Mouse (Mus musculus) cerebellum, adult 8-10 months (tissue): Measurements from ENCODE around the gene Bcl11a.
A peak's percentile ranks its signal among the peaks of the same experiment; 100 is the strongest.

Experiments used
- DNase-seq: peaks from one replicate; pipeline ENCODE4 v3.0.0; 2022

Bcl11a gene

DNA sequence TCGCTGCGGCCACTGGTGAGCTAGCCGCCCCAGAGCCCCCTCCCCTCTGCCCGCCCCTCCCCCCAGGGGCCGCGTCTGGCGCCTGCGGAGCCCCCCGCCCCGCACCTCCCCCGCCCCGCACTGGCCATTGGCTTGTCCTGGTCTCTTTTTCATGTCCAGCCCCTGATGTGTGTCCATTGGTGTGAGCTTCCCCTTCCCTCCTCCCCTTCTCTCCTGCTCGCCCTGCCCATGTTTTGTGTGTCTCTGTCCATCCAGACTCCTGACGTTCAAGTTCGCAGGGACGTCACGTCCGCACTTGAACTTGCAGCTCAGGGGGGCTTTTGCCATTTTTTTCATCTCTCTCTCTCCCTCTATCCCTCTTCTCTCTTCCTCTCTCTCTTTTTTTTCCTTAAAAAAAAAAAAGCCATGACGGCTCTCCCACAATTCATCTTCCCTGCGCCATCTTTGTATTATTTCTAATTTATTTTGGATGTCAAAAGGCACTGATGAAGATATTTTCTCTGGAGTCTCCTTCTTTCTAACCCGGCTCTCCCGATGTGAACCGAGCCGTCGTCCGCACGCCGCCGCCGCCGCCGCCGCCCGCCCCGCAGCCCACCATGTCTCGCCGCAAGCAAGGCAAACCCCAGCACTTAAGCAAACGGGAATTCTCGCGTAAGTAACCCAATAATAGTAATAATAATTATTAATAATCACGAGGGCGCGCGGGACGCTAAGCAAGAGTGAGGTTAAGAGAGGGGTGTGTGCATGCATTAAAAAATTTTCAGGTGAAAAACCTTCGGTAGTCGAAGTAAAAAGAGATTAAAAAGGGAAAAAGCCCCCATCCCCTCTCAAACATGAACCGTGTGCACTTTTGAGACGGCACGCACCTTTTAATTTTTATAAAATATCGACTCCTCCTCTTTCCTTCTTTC lies at the start of gene Bcl11a:
Bcl11a (plus strand) TSS at position 262 of the 911 bp plus-strand sequence.
- DNase-seq: no peak

DNA sequence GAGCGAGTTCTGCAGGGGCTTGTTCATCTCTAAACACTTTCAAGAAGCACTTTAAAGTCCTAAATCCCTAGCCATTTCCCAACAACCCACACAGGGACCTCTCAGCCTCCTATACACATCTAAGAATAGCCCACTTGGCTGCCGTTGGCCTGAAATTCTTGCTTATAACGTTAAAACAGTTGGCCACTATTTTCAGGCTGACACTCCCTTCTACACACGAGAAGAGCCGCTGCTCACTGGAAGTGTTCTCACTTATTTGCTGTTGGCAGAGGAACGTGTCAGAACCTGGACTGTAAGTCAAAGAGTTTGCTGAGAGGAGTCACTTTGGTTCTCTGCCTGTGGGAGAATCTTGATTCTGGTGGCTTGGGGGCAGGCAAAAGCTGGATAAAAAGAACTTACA lies 33.8 kb upstream of the Bcl11a start:
- DNase-seq: no peak

DNA sequence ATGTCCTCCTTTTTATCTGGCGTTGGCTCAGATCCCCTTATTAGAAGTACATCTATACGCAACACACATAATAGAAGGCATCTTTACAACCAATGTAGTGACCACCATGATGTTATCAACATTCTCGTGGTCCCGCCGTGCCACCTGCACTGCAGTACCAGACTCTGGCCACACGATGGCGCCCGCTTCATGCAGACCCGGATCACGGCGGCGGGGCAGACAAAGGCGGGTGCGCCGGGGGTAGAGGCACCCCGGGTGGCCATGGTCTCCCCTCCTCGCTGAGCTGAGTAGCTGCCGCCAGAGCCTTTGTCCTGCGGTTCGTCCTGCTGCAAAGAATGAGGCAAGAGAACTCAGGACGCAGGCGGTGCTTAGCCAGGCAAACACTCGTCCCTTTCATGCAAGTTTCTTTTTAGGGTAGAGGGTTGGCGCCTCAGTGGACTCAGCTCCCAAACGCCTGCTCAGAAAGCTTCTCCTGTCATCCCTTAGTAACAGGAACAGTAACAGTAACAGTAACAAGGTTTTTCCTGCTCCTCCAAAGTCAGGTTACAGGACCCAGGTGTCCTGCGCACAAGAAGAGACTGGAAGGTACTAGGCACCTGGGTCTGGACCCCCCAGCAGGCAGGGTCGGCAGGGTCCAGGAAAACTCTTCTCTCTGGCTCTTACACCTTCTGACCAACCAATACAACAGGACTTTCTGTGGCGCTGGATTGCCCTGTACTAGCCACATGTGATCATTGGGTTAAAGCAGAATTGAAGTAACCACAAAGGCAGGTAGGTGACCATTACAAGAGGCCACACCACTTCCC lies 28.4 kb upstream of the Bcl11a start:
- DNase-seq: peak; percentile 50

DNA sequence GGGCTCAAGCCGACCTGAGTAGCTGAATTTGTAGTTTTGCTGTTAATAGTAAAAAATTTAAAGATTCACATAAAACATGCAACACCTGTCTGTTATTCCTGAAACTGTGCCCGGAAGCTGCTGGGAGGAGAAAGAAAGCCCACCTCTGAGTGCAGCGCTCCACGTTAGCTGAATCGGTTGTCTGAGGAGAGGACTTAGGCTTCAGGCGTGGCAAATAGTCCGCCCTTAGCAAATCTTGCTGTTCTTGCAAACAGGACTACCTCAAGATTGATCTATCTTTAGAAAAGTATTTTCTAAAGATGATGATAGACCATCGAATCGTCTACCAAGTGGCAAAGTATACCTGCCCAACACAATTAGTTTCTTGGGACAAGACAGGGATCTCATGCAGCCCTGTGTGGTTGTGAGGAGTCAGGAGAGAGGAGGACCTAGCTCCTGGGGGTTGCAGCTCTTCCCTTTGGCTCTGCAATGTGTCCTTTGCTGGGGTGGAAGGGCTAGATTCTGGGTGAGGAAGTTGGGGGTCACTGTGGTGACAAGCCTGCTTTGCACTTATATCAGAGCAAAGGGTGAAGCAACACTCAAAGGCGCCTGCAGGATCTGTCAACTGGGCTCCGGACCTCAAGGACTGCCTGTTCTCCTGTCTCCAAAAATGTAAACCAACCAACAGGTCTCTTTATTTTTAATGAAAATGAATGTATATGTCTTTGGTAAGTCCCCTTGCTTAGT lies 27.7 kb upstream of the Bcl11a start:
- no peak for DNase-seq

DNA sequence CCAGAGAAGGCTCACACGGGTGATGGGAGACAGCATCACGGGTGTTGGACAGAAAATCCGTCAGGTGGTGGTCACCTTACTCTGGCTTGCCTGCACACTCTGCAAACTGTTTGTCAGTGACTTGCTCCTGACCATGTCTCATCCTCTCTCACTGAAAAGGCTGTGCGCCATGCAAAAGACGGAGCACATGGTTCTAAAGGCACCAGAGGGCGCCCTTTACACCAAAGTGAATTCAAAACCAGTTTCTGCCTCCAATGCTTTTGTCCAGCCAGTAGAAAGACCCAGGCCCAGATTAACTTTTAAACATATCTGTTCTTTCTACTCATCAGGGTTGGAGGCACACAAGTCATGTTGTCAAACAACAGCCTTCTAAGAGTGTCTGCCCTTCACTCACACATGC lies 25.0 kb upstream of the Bcl11a start:
- no peak for DNase-seq

DNA sequence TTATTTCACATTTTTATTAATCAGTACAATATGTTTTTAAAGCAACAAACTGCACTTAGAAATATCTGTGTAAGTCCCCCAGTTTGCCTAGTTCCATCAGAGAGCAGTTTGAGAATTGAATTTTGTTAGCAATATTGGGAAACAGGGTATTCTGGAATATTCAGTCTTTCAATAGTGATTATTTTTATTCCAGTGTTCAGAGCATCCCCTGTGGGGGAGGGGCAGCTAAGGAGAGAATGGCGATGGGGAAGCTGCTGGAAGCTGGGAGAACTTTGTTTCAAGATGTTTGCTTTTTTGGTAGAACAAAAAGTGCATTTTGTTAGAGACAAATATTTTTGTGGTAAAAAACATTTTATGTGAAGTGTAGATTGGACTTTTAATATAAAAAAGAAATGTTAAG lies 18.7 kb upstream of the Bcl11a start:
- DNase-seq: no peak

DNA sequence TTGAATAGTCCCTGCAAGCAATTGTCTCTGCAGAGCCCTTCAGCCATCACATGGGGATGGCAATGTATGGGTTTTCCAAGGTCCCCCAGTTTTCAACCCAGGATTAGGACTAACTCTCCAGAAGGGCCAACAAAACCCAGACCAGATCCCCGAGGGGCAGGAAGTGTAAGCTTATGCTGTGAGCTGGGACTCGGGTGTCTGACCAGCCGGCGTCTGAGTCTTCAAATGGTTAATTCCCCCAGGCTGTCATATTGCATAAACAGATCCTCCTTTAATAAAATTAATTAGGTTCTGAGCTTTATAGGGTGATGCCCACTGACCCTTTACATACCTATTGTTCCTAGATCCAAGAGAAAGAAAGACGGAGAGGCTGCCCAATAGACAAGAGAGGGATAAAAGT lies 17.4 kb upstream of the Bcl11a start:
- no peak for DNase-seq

DNA sequence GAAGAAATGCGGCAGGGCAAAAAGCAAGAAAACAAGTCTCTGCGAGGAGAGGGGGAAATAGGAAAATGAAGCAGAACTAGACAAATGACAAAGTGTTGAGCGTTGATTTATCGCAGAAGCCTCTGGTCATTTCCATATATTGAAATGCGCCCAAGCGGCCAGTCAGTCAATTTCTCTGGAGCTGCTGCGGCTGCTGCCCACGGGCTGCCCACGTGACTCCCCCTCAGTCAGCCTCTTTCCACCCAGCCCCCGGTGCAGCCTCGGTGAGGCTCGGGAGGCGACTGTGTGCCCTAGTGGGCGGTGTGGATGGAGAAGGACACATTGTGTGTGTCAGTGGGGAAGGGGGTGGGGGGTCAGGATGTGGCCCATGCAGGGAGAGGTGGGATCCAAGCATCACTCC lies 16.0 kb upstream of the Bcl11a start:
- no peak for DNase-seq

DNA sequence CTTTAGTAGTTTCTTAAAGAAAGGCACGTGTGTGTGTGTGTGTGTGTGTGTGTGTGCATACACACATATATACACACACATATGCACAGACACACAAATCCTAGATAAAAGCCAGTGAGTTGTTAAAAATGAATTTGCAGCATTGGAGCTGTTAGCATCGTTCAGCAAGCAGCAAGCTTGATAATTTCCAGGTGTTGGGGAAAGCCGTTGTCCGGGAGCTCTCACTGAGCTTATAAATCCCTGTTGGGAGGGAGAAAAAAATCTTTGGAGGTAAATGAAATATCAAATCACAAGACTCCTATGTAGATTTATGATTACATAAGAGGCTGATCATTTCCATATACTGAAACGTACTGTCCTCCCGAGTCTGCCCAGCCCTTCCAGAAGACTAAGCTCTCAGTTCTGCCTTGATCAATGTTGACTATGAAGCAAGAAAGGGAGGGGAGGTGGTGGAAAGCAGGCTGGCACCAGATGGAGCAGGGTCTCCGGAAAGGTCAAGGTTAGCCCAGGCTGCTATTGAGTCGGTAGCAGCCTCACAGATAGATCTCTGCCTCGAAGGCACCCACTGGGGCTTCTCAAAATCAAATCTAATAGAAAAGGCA lies 15.3 kb upstream of the Bcl11a start:
- no peak for DNase-seq

DNA sequence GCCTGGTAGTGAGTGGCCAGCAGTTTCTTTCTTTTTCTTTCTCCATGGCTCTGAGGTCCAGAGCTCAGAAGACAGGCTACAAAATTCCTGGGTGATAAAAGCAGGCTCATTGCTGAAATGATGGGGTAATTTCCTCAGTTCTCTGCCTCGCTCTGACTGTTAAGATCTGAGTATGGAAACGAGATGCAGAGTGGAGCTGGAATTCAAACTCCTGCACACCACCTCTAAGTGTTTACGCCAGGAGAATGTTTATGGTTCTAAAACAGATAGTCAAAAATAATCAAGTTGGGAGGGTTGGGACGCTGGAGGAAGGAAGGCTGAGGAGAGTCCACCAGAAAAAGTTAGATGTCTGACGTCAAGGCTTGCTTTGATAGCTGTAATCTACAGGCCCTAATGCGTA lies 13.6 kb upstream of the Bcl11a start:
- DNase-seq: no peak

DNA sequence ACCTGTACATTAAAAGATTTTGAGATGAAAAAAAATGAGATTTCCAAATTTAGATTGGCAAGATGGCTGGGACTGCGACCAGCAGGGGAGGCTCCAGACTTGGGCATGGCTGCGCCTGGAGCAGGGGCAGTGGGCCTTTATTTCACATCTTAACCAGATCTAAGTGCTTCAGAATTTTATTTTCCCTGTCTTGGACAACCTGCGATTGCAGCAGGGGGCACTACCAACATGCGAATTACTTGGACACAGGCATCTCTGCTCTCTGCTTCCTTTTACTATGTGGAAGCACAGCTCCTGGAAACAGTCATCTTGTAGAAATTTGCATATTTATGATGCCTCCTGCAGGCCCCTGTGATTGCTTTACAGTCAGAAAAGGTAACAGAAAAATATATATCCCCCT lies 12.5 kb upstream of the Bcl11a start:
- no peak for DNase-seq

DNA sequence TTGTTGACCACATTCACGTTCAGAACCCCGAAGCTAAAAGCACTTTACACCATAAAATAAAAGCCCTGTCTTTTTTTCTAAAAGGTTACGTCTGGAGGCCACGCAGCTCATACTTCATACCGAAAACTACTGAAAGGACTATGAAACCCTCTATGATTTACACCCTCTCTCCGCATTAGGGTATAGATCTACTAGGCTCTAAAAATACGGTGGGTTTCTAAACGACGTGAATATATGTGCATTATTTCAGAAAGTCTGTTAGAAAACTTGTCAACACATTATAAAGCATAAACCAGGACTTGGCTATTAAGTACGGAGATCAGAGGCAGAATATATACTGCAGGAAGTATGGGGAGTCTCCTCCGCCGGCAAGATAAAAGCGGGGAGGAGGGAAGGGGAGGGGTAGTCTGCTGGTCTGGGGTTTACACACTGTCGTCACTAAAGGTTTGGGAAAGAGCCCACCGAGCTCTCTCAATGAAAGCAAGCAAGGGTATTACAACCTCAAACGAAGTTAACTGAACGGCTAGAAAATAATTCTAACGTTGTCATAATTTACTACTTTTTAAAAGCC lies 3.8 kb upstream of the Bcl11a start:
- no peak for DNase-seq

DNA sequence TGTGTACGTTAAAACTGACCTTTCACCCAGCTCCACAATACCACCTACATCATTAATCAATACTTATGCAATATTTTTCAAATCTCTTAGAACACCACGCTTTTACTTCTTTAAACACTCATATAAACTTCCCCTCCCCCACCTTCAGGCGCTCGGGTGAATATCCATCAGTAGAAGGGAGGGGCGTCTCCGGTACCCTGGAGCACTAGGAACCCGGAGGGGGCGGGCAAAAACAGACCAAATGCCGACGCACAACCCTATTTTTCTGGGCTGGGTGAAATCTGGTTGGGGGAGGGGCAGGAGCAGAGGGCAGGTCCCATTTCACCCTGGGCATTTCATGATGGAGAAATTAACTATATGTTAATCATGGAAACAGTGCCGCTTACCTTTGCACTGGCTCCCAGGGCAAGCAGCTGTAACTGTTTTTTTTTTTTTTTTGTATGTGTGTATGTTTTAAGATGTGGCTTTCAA lies 3.2 kb upstream of the Bcl11a start, which contains the start of gene A830031A19Rik:
A830031A19Rik (minus strand) TSS at position 421 of the 471 bp plus-strand sequence.
- DNase-seq: no peak

DNA sequence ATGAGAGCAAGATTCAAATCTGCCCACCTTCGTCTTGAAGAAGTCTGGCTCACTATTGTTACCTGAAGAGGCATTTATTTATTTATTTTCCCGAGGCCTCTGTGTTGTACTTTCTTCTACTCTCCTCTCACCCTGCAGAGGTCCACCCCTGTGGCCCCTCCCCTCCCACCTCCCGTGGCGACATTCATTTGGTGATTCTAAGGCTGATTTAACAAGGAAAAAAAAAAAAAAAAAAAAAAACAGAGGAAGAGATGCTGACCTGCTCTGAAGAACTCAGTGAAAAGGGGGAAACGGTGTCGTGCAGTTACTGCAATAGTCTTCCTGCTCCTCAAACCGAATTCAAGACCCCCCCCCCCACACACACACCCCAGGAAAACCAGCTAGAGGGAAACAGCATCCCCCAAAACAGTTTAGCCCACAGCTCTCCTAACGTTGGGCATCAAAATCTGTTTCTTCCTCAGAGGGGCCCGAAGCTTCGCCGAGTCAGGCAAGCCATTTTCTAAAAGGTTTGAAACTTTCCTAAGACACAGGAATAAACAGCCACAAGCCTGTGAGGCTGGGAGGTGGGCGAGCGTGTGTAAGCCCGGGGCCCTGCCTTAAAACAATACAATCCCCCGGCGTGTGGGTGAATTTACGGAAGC lies 2.2 kb upstream of the Bcl11a start:
- DNase-seq: no peak

DNA sequence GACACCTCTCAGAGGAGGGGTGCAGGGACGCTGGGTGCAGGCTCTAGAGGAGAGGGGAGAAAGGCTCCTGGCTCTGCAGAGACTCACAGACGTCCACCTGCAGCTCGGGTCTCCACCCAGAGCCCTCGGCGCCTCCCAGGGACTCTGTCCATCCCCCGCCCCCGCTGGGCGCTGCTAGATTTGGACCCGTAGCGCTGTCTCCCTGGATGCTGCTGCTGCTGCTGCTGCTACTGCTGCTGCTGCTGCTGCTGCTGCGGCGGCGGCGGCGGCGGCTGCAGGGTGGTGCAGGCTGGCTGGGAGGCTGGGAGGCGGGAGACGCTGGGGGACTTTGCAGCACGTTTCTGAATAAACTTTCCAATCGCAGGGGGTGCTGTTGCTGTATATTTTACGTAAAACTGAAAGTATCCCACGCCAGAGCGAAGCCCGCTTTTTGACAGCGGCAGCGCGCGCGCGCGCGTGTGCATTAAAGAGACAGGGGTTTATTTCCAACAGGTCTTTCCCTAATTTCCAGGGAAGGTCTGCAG lies 1.7 kb upstream of the Bcl11a start:
- no peak for DNase-seq

DNA sequence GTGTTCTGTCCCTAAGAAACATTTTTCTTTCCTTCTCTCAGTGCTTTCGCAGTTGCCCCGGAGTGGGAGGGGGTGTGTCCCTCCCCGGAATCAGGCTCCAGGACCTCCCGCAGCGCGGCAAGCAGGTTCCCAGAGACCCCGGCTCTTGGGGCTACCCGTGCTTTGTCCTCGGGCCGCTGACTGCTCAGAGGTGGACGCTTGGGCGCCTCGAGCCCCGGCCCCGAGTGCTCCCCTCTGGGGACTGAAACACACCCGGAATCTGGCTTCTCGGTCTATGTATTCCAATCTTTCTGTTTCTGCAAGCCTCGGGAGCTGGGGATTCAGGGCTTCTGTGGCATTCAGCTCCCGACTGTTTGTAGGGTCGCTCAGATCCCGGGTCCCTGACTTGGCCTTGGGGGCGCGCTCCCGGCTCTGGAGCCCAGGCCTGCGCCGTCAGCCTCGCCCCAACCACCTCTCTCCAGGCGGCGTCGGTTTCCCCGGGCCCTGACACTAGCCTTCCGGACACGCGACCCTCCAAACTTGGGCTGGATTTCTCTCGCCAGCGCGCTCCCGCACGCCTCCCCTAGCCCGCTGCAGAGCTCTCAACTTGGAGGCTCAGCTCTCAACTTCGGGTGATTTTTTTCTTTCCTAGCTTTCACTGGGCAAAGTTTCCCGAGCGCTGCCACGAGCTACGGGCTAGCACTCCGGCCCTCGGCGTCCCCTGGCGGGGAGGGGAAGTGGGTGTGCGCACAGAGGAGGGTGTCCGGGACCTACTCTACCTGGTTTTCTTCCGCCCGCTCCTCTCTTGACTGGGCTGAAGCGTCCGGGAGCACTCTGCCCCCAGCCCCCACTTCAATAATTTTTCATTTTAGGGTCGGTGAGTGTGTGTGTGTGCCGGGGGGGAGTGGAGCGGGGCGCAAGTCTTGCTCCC lies 780 bp upstream of the Bcl11a start:
- no peak for DNase-seq

DNA sequence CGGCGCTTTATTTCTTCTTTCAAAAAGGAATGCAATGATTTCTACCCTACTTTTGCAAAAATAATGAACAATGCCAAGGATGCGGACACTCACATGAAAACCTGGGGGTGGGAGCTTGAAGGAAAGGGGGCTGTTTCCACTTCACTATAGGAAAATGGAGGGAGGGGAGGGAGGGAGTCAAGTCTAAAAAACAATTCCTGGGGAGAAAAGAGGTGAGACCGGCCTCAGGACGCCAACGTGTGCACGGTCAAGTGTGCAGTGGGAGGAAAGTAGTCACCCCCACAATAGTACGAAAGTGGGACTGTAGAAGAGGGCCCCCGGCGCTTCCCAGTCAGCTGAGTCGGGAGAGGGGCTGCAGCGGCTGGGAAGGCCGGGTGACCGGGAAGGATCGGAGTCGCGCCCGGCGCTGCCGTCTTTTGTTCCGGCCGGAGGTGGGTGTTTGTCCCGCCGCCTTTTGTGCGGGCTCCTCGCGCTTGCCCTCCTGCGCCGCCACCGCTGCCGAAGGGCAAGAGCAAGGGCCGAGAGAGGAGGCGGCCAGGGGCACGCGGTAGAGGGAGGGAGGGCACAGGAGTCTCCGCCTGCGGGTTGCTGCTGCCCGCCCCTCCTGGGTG lies 955 bp downstream of the Bcl11a start:
- DNase-seq: no peak

DNA sequence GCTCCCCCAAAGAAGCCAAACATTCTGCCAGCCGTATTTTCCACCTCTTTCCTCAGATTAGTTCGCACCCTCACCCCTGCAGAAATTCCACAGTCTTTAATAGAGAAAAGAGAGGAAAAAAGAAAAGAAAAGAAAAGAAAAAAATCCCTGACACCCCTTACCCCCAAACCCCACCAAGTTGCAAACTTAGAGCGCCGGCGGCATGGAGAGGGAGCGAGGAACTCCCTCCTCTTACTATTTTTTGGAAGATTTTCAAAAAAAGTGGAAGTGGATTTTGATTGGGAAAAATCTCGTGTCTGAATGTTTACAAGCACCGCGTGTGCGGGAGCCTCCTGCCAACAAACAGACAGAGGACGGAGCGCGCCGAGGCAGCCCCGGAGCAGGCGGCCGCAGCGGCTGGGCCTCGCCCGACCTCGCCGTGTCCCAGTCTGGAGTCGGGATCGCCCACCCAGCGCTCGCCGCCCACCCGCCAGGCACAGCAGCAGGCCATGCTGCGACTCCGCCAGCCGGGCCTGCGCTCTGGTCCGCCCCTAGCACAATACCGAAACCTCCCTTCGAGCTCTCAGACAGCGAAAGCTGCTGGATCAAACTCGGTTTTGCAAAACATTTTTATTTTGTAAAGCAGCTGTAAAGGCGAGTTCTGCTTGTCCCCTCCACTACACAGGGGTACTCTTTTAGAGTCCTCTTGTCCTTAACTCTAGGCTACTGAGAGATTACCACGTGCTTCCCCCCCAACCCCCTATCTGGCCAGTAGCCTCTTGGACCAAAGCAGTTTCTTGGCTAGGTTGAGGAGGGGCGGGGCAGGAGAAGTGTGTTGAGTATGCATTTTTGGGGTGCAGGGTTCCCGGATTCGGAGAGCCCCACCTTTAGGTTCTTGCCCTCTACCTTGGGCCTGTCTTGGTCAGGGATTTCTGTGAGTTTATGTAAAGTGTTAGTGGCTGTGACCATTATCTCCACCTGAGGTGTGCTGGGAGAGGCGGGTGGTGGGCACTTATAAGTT lies 1.8 kb downstream of the Bcl11a start:
- DNase-seq: no peak

DNA sequence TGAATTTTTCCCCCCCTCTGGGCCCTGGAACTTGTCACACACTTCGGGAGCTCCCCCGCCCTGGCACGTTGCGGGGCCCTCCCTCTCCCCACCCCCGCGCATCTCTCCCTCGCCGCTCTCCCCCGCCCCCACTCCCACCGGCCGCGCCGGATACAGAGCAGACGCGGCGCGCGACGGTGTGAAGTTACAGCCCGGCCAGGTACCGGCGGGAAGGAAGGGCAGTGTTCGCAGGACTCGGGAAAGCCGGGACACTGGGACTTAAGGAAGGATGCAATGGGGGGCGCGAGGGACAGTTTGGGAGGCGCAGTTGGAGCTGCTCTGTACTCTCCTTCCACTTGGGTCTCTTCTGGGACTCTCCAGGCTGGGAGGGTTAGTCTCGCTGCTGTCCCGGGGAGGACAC lies 2.7 kb downstream of the Bcl11a start:
- no peak for DNase-seq
